Mouse (Mus musculus): ENCODE results near the gene Snx19.

The Snx19 gene

GRCm38 (mm10) chr9:30426882-30427632 lies at the start of gene Snx19:
Gene Snx19, plus strand, starts transcription at chr9:30427108.
- CTCF ChIA-PET: interaction anchor here (0.6 to 2.4 kb wide), 40 partner anchors 9 to 774 kb away, joined by 3 to 17 read pairs (median 4); partner anchors contain the start of genes Adamts15 (in 2 of the 4) and St14 (in 1 of the 4)
- POLR2A ChIA-PET: interaction anchor here in 1 of 4 experiments (0.6 to 0.7 kb wide), 2 partner anchors 112 to 328 kb away, joined by 3 to 4 read pairs; no protein-coding TSS in a partner anchor

DNA sequence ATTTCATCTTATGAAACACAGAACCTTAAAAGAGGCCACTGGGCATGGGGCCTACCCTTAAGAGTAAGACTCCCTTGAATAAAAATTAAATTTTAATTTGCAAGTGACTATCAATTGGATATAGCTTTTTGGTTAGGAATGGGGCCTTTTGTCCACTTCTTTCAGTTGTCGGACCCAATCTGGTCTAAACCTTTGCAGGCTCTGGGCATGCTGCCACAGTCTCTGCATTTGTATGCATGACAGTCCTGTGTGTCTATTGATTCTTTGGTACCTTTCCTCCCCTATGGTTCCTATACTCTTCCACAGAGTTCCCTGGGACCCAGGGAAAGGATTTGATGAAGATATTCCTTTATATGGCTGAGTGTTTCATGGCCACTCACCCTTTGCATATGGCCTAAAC lies 26.1 kb upstream of the Snx19 start:
- CTCF ChIA-PET: interaction anchor here in 1 of 4 experiments (0.7 kb wide), 1 partner anchor 739 kb away, joined by 3 read pairs; no protein-coding TSS in a partner anchor
- POLR2A ChIA-PET: no interaction called here

GRCm38 (mm10) chr9:30422940-30423339 lies 4.0 kb upstream of the Snx19 start:
- ChIA-PET CTCF (interaction anchor here in 1 of 4 experiments (1.1 kb wide), 1 partner anchor 769 kb away, joined by 3 read pairs; no protein-coding TSS in a partner anchor), POLR2A (no interaction called here)

DNA sequence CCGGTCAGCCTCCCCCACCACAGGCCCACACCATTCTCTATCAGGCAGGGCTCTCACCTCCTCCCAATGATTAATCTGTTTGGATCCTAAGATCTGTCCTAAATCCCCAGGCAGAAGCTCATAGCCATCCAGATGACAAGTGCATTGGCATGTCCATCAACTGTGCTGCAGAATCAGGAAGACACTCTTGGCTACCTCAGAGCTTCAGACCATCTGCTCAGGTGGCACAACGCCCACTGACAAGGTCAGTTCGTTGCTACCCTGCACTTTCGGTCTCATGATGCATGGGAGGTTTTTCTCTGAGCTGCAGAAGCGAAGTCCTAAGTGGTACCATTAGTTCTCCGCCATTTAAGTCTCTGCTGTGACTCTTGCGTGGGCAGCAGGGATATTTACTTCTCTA lies 1.7 kb upstream of the Snx19 start:
- ChIA-PET CTCF (interaction anchor here in 2 of 4 experiments (0.7 kb wide), 2 partner anchors 10 to 24 kb away, joined by 3 to 4 read pairs; no protein-coding TSS in a partner anchor), POLR2A (no interaction called here)

- ChIA-PET CTCF (interaction anchor here in 2 of 4 experiments (0.6 to 2.4 kb wide), 7 partner anchors 11 to 774 kb away, joined by 3 to 17 read pairs (median 7); no protein-coding TSS in a partner anchor), POLR2A (interaction anchor here in 2 of 4 experiments (0.5 to 0.8 kb wide), 2 partner anchors 43 to 522 kb away, joined by 3 read pairs; no protein-coding TSS in a partner anchor)
These were observed 1.3 kb downstream of the Snx19 start for GRCm38 (mm10) chr9:30428231-30428630.

DNA sequence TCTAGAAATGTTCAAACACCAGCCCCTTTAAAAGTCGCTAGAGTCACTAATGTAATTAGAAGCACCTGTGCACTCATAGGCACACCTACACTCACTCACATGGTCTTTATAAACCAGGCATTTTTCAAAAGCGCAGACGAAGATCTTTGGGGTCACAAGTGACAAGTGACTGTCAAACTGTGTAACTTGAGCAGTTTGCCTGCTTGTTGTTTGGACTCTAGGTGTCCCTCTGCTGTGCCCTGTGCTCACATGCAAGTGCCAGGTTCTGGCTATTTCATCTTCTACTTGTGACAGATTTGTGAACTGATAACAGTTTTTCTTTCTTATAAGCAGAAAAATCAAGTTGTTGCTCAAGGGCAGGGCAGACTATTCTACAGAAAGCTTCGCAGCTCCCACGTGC lies 3.5 kb downstream of the Snx19 start:
- POLR2A ChIA-PET: no interaction called here
- CTCF ChIA-PET: interaction anchor here in 1 of 4 experiments (0.8 kb wide), 1 partner anchor 9 kb away, joined by 3 read pairs; no protein-coding TSS in a partner anchor

- ChIA-PET POLR2A (interaction anchor here in 1 of 4 experiments (0.6 kb wide), 1 partner anchor 1040 kb away, joined by 3 read pairs; no protein-coding TSS in a partner anchor), CTCF (interaction anchor here in 1 of 4 experiments (1.5 kb wide), 1 partner anchor 16 kb away, joined by 3 read pairs; no protein-coding TSS in a partner anchor)
These were observed 5.0 kb downstream of the Snx19 start for GRCm38 (mm10) chr9:30431909-30432308.

GRCm38 (mm10) chr9:30433914-30434313 lies 7.0 kb downstream of the Snx19 start:
- POLR2A ChIA-PET: no interaction called here
- CTCF ChIA-PET: interaction anchor here in 1 of 4 experiments (1.3 kb wide), 1 partner anchor 653 kb away, joined by 3 read pairs; no protein-coding TSS in a partner anchor

DNA sequence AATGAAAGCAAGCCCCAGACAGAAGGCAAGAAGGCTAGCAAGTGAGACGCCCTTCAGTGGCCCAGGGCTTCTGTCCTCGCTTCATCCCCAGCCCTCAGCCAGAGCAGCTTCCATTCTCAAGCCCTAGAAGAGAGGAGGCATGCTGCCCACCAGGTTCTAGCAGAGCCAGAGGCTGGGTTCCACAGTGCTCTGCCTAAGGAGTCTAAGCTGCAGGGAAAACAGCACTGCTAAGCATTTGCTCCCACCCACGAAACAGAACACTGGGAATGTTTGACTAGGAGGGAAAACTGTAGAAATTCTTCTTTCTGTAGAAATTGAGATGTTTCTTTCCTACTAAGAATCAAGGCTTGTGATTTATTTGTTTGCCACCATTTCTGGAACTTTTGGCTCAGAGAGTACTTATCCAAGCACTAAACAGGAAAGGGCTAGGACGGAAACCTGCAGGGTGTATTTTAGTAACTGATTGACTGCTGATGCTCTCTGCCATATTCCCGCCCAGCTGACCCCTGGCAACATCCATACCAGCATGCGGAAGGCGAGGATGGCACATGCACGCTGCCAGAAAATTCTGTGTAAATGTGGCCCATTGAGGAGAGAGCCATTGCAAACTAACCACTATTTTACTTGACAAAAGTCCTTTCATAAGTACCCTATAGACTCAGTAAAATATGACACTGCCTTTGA lies 9.1 kb downstream of the Snx19 start:
- POLR2A ChIA-PET: no interaction called here
- CTCF ChIA-PET: interaction anchor here in 1 of 4 experiments (0.9 kb wide), 1 partner anchor 9 kb away, joined by 4 read pairs; the partner anchor contains the start of gene Snx19

- CTCF ChIA-PET: interaction anchor here in 2 of 4 experiments (0.8 to 4.3 kb wide), 5 partner anchors 11 to 498 kb away, joined by 3 to 17 read pairs (median 5); partner anchors contain the start of genes Snx19 (in 2 of the 2) and Adamts15 (in 1 of the 2)
These were observed 11.6 kb downstream of the Snx19 start for GRCm38 (mm10) chr9:30438505-30438904.

DNA sequence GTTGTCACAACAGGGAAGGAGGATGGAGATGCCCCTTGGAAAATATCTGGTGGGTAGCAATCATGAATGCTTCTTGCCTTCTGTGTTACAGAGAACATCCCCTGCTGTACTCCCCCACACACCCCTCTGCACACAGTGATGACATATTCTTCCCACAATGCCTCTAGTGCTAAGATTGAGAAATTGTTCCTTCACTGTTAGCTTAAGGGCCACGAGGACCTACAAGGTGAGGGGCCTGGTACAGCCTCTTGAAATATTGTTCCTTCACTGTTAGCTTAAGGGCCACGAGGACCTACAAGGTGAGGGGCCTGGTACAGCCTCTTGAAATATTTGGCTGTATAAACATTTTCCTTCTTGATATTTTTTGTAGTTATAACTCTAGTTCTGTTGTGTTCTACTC lies 14.9 kb downstream of the Snx19 start:
- ChIA-PET CTCF (interaction anchor here in 1 of 4 experiments (0.8 kb wide), 1 partner anchor 38 kb away, joined by 3 read pairs; no protein-coding TSS in a partner anchor), POLR2A (no interaction called here)

More at GRCm38 (mm10) chr9:30438505-30438904, 11.6 kb downstream of the Snx19 start:
- POLR2A ChIA-PET: no interaction called here

DNA sequence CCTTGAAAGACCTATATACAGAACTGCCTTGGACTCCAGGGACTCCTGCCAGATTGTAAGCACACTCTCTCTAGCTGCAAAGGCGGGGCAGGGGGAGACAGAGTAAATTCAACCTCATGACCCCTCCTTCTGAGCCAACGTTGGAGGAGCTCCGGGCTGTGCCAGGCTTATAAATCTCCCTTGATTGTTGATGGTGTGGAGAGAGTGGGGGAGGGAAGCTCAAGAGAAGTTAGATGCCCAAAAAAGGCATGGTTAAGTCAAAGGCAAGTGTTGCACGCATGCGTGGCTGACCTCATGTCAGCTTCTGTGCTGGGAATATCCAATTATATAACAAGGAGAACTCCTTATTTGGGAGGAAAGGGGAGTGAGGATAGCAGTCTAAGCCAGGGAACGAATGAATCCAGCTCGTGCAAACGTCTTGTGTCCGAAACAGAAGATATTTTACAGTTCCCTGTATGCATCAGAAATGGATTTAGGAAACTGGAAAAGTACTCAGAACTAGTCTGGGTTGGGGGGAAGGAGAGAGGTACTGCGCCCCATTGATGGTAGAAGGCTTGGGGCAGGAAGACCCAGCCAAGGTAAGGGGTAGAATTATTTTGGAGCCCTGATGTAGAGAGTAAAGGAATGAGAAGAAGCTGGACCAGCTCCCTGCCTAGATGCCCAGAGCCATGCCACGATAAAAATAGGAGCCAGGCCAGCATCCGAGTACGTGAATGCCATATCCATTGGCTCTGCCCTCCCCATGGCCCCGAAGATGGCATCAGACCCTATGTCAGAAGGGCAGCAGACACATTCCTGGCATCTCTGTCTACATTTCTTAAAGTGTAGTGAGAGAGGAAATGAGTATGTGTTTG lies 18.6 kb downstream of the Snx19 start:
- CTCF ChIA-PET: interaction anchor here in 2 of 4 experiments (0.5 to 1.1 kb wide), 2 partner anchors 19 to 458 kb away, joined by 3 read pairs; partner anchors contain the start of gene Snx19 (in 1 of the 2)

GRCm38 (mm10) chr9:30446126-30446525 lies 19.2 kb downstream of the Snx19 start:
- ChIA-PET POLR2A (no interaction called here), CTCF (interaction anchor here in 3 of 4 experiments (0.5 to 1.1 kb wide), 4 partner anchors 19 to 491 kb away, joined by 3 read pairs; partner anchors contain the start of gene Snx19 (in 1 of the 3))

More for the DNA sequence above, 18.6 kb downstream of the Snx19 start:
- POLR2A ChIA-PET: no interaction called here

GRCm38 (mm10) chr9:30448459-30448858 lies 21.6 kb downstream of the Snx19 start:
- ChIA-PET CTCF (interaction anchor here (0.6 to 2.6 kb wide), 15 partner anchors 14 to 638 kb away, joined by 3 to 17 read pairs (median 6); partner anchors contain the start of gene Snx19 (in 2 of the 4)), POLR2A (no interaction called here)

GRCm38 (mm10) chr9:30449862-30450261 lies 23.0 kb downstream of the Snx19 start:
- CTCF ChIA-PET: interaction anchor here in 2 of 4 experiments (1.0 to 2.6 kb wide), 5 partner anchors 23 to 487 kb away, joined by 3 to 13 read pairs (median 7); partner anchors contain the start of gene Snx19 (in 2 of the 2)
- POLR2A ChIA-PET: interaction anchor here in 1 of 4 experiments (0.6 kb wide), 1 partner anchor 487 kb away, joined by 5 read pairs; no protein-coding TSS in a partner anchor

- ChIA-PET POLR2A (interaction anchor here in 1 of 4 experiments (0.6 kb wide), 1 partner anchor 486 kb away, joined by 5 read pairs; no protein-coding TSS in a partner anchor), CTCF (interaction anchor here in 2 of 4 experiments (1.4 to 2.1 kb wide), 3 partner anchors 29 to 486 kb away, joined by 5 to 10 read pairs (median 5); no protein-coding TSS in a partner anchor)
These were observed 23.9 kb downstream of the Snx19 start for GRCm38 (mm10) chr9:30450834-30451233.

DNA sequence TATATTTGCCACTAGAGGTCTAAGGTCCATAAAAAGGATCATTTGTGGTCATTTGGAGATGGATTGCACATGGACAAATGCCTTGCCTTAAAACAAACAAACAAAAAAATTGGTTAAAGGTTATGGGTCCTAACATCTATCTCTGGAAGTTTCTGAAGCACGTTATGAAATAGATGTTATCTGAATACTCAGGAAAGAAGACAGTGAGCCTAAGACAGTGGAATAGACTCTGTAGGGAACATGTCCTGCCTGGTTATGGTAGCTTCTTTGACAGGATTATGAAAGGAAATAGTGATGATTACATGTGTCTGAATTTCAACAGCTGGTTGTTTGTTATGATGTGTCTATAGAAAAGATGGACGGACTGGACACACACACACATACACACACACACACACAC lies 27.6 kb downstream of the Snx19 start:
- ChIA-PET CTCF (no interaction called here), POLR2A (no interaction called here)

All from embryonic stem cell, embryonic (primary cell).